Mouse (Mus musculus): Measurements from ENCODE around the gene Spata48.

- TF ChIP-seq CTCF (IDR thresholded peaks at IDR 0.05; ENCODE audit: borderline replicate concordance, control insufficient read depth, extremely low read depth, insufficient read depth, low read length, poor library complexity) (no peak), POLR2A (IDR thresholded peaks at IDR 0.05; ENCODE audit: control insufficient read depth, extremely low read depth, insufficient read depth, low read length, poor library complexity) (no peak)
Measured at GRCm38 (mm10) chr11:11558662-11559061, 96.8 kb downstream of the Spata48 start.

Data from thymus, adult 2 months (tissue).